Mouse (Mus musculus): Measurements from ENCODE around the gene Snap25. TPM values are rescaled to one million over a fixed set of nuclear protein-coding genes. Genes with fewer than 3 reads are reported as not detected.

Snap25 gene
- total and polyA plus RNA-seq, 2 experiments from 2014 or later: 0.33 TPM; not detected in 1

DNA sequence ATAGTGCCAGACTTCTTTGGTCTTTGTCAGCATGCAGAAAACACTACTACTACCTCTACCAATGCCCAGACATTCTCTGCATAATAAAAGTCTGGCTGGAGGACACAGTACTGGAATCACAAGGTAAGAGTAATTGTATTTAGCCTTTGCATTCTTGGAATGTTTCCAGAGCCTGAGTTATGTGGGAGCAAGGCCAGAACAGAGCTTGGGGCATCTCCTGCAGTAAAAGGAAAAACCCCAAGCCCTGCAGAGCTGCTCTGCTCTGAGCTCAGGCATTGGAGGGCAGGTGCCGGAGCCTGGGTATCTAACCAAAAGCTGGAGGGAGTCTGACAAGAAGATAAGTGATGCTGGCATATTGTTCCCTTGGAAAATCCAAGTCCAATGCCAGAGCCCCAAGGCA is 21.6 kb upstream of the Snap25 start:
- ATAC-seq (ENCODE audit: insufficient read depth, low read depth) (no peak), DNase-seq (ENCODE audit: low spot score) (no peak)
- H3K27me3 ChIP-seq (ENCODE audit: control insufficient read depth, insufficient read depth, low read length): no peaks in the 10 kb centered on the region
- H3K4me1 ChIP-seq (ENCODE audit: control insufficient read depth, insufficient read depth): peaks cover 18% of the 10 kb centered on the region
- H3K4me2 ChIP-seq (ENCODE audit: low read depth, low read length): no peak overlapping the region
- H3K9ac ChIP-seq (replicated peaks; ENCODE audit: low read depth, low read length): no peak overlapping the region
- no peaks in the 10 kb centered on the region for H3K36me3 ChIP-seq (replicated peaks; ENCODE audit: control insufficient read depth, insufficient read depth, low read length)
- no peaks in the 10 kb centered on the region for H3K9me3 ChIP-seq (replicated peaks; ENCODE audit: control insufficient read depth, low read length)
- TF ChIP-seq EP300 (IDR thresholded peaks at IDR 0.05; ENCODE audit: low read depth) (no peak), CTCF (IDR thresholded peaks at IDR 0.05; ENCODE audit: low read depth) (no peak)
- H3K27ac ChIP-seq (ENCODE audit: low read depth): no peak overlapping the region
- H3K4me3 ChIP-seq (ENCODE audit: low read depth, low read length): no peak overlapping the region
- WGBS: 35% methylated on average over 1 of the region's 1 CpGs

DNA sequence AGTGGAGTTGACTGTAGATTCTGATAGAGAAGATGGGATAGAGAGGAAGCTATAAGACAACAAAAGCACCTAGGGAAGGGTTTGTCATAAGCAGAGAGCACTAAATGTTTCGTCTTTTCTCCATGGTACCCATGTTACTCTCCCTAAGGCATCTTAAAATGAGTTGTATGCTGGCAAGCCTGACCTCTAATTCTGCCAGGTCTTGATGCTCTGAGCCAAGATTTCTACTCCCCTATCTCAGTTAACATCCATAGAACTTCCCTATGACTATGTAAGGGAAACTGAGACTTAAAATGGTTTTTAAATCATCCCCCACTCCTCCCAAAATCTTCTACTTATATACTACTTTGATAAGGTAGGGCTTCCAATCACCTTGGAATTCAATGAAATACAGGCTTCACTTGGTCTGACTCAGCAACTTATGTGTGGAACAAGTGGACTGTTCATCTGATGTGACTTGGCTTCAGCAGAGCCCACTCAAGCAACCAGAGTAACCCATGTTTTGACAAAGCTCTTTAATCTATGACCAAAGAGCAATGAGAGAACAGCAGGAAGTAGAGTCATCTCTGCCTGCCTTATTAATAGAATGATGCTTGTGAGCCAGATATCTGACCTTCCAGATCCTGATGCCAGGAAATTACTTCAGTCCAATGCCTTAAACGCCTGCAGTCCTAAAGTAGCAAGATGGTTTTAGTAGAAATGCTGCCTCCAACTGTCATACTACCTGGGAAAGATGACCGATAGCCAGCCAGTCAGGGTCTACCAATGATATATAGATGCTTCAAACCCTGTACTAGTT is 13.6 kb upstream of the Snap25 start:
- no peaks in the 10 kb centered on the region for H3K36me3 ChIP-seq (replicated peaks; ENCODE audit: control insufficient read depth, insufficient read depth, low read length)
- WGBS: 49% methylated on average over 3 of the region's 3 CpGs
- no peak for ATAC-seq (ENCODE audit: insufficient read depth, low read depth)

DNA sequence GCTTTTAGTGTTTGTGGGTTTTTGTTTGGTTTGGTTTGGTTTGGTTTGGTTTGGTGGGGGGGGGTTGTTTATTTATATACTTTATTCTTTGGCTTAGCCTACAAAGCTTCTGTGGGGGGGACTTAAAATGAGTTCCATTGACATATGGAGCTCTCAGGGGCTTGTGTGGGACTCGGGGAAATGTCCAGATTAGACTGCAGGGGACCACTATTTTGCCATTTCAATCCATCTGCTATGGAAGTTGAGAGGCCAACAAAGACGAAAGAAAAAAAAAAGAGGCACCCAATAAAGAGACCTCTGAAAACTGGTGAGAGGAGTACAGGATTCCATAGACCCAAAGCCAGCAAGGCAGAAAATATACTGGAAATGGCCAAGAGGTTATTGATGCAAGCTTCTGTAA is 9.9 kb upstream of the Snap25 start:
- Histone ChIP-seq H3K27me3 (ENCODE audit: control insufficient read depth, insufficient read depth, low read length) (no peaks in the 10 kb centered on the region), H3K27ac (ENCODE audit: low read depth) (no peak overlapping the region), H3K36me3 (replicated peaks; ENCODE audit: control insufficient read depth, insufficient read depth, low read length) (no peaks in the 10 kb centered on the region), H3K4me3 (ENCODE audit: low read depth, low read length) (no peak overlapping the region), H3K9ac (replicated peaks; ENCODE audit: low read depth, low read length) (no peak overlapping the region), H3K4me1 (ENCODE audit: control insufficient read depth, insufficient read depth) (0 out of 2 replicates have a peak, but pooled peaks cover 3% of the 10 kb centered on the region), H3K4me2 (ENCODE audit: low read depth, low read length) (no peak overlapping the region), H3K9me3 (replicated peaks; ENCODE audit: control insufficient read depth, low read length) (no peaks in the 10 kb centered on the region)
- DNase-seq (ENCODE audit: low spot score): no peak
- ATAC-seq (ENCODE audit: insufficient read depth, low read depth): no peak
- no peak for TF ChIP-seq EP300 (IDR thresholded peaks at IDR 0.05; ENCODE audit: low read depth)
- no peak for TF ChIP-seq CTCF (IDR thresholded peaks at IDR 0.05; ENCODE audit: low read depth)
- WGBS: 62% methylated on average over 2 of the region's 2 CpGs

More for the DNA sequence above, 13.6 kb upstream of the Snap25 start:
- no peak overlapping the region for H3K9ac ChIP-seq (replicated peaks; ENCODE audit: low read depth, low read length)
- no peaks in the 10 kb centered on the region for H3K27me3 ChIP-seq (ENCODE audit: control insufficient read depth, insufficient read depth, low read length)
- no peaks in the 10 kb centered on the region for H3K9me3 ChIP-seq (replicated peaks; ENCODE audit: control insufficient read depth, low read length)
- H3K27ac ChIP-seq (ENCODE audit: low read depth): no peak overlapping the region
- H3K4me2 ChIP-seq (ENCODE audit: low read depth, low read length): no peak overlapping the region
- no peak overlapping the region for H3K4me3 ChIP-seq (ENCODE audit: low read depth, low read length)
- TF ChIP-seq EP300 (IDR thresholded peaks at IDR 0.05; ENCODE audit: low read depth) (no peak), CTCF (IDR thresholded peaks at IDR 0.05; ENCODE audit: low read depth) (no peak)
- 0 out of 2 replicates have a peak, but pooled peaks cover 3% of the 10 kb centered on the region for H3K4me1 ChIP-seq (ENCODE audit: control insufficient read depth, insufficient read depth)
- DNase-seq (ENCODE audit: low spot score): no peak

DNA sequence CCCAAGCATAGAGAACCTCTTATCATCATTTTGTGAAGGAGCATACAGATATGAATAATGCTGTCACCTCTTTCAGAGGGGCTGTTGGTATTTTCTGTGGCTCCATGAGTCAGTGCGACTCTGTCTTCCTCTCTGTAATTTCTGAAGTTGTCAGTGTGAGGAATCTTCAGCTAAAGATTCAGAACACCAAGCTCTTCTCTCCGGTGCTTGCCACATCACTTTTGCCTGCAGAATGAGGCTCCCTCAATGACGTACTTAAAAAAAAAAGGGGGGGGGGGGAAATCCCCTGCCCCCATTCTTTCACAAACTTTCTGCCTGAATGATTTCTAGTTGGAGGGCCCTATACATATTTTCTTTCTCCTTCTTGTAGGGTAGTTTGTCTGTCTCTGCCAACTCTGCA is 2.1 kb upstream of the Snap25 start:
- no peak overlapping the region for H3K4me2 ChIP-seq (ENCODE audit: low read depth, low read length)
- H3K27me3 ChIP-seq (ENCODE audit: control insufficient read depth, insufficient read depth, low read length): peaks cover 17% of the 10 kb centered on the region
- H3K9me3 ChIP-seq (replicated peaks; ENCODE audit: control insufficient read depth, low read length): no peaks in the 10 kb centered on the region
- peaks cover 5% of the 10 kb centered on the region; the same call in 1 of the 2 replicates for H3K4me1 ChIP-seq (ENCODE audit: control insufficient read depth, insufficient read depth)
- WGBS: 40% methylated on average over 3 of the region's 3 CpGs
- no peak overlapping the region for H3K9ac ChIP-seq (replicated peaks; ENCODE audit: low read depth, low read length)
- DNase-seq (ENCODE audit: low spot score) (no peak), ATAC-seq (ENCODE audit: insufficient read depth, low read depth) (no peak)
- no peak for TF ChIP-seq EP300 (IDR thresholded peaks at IDR 0.05; ENCODE audit: low read depth)
- no peak for TF ChIP-seq CTCF (IDR thresholded peaks at IDR 0.05; ENCODE audit: low read depth)
- H3K4me3 ChIP-seq (ENCODE audit: low read depth, low read length): no peak overlapping the region
- no peak overlapping the region for H3K27ac ChIP-seq (ENCODE audit: low read depth)
- no peaks in the 10 kb centered on the region for H3K36me3 ChIP-seq (replicated peaks; ENCODE audit: control insufficient read depth, insufficient read depth, low read length)

DNA sequence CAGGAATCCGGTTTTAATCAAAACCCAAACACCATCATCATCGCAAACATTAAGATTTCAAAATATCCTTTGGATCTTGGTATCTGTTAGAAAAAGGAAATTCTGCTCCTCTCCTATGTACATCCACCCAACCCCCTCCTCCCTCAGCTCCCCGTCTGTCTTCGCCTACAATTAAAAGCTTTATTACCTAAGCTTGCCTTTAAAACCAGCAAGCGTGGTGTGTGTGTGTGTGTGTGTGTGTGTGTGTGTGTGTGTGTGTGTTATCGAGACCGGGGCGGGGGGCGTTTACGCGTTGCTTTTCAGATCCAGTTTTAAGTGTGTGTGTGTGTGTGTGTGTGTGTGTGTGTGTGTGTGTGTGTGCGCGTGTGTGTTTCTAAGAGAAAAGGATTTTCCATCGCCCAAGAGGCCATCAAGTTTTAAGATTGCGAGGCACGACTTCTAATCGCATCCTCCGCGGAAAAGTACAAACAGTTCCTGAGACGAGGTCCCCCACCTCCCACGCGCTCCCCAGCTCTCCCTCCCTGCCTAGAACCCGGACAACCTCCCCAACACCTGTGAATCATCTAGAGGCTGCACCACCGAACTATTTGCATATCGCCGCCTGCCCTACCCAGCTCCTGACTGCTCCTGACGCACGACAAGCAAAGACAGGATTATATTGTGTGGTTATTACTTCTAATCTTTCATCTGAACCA is 1.4 kb upstream of the Snap25 start:
- TF ChIP-seq EP300 (IDR thresholded peaks at IDR 0.05; ENCODE audit: low read depth): no peak
- no peak for TF ChIP-seq CTCF (IDR thresholded peaks at IDR 0.05; ENCODE audit: low read depth)
- DNase-seq (ENCODE audit: low spot score) (no peak), ATAC-seq (ENCODE audit: insufficient read depth, low read depth) (no peak)
- Histone ChIP-seq H3K9ac (replicated peaks; ENCODE audit: low read depth, low read length) (no peak overlapping the region), H3K4me2 (ENCODE audit: low read depth, low read length) (peak overlapping the region; percentile 31), H3K4me1 (ENCODE audit: control insufficient read depth, insufficient read depth) (peaks cover 5% of the 10 kb centered on the region; the same call in 1 of the 2 replicates), H3K4me3 (ENCODE audit: low read depth, low read length) (no peak overlapping the region), H3K27ac (ENCODE audit: low read depth) (no peak overlapping the region), H3K9me3 (replicated peaks; ENCODE audit: control insufficient read depth, low read length) (no peaks in the 10 kb centered on the region), H3K36me3 (replicated peaks; ENCODE audit: control insufficient read depth, insufficient read depth, low read length) (no peaks in the 10 kb centered on the region), H3K27me3 (ENCODE audit: control insufficient read depth, insufficient read depth, low read length) (peaks cover 17% of the 10 kb centered on the region)
- WGBS: 3% methylated on average over 28 of the region's 28 CpGs

Measured in heart, postnatal 0 days (tissue).